Mouse (Mus musculus): ENCODE results near the gene Wdr59.

GRCm38 (mm10) chr8:111533503-111533902, 11.6 kb upstream of the Wdr59 start:
- no peak for TF ChIP-seq CTCF (IDR thresholded peaks at IDR 0.05; ENCODE audit: low read depth)
- no peak for TF ChIP-seq EP300 (IDR thresholded peaks at IDR 0.05; ENCODE audit: low read depth)

Measured in liver, embryonic 14.5 days (tissue).